Mouse (Mus musculus): ENCODE results near the gene Tcf3. TPM values are rescaled to one million over a fixed set of nuclear protein-coding genes. Genes with fewer than 3 reads are reported as not detected.
A peak's percentile ranks its signal among the peaks of the same experiment; 100 is the strongest.

Tcf3 gene
- 30.9 and 37.0 TPM in 2 replicates for polyA plus RNA-seq (2015; fragmentation: Nextera tagmentation; extraction: Ambion mirVana)

DNA sequence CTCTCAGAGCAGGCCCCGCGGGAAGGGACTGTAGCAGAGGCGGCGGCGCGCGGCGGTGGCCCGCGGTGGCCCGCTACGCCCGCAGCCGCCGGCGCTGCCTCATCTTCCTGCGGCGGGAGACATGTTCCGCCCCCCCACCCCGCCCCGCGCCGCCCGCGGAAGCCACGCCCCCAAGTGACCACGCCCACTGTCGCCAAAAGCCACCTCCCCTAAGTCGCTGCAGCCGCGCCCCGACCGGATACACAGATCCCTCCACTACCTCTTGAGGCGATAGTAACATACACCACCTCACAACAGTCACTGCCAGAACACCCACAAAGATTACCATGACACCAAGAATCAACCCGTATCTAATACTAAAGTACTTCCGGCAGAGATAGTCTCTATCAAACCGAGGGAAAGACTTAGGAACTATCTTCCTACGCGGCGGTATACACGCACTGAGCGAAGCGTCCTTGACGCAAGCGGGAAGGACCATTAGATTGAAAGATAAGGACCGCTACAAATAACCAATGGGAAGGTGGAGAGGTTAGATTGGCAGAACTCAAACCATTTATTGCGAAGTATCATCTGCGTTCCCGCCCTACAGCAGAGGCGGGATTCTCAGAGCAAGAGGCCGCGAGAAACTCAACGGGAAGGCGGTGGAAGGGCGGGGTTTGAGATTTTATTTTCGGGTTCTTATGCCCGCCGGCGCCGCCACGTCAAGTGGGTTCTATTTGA is at the start of gene Tcf3:
Gene Tcf3 (minus strand): TSS at position 135 of the 720 bp plus-strand sequence.
- under 1% methylated on average over 58 of the region's 61 CpGs for WGBS
- no peaks in the 10 kb centered on the region for H3K9me3 ChIP-seq (ENCODE audit: control insufficient read depth, low read length)
- DNase-seq (ENCODE audit: low spot score) (peak; percentile 95), ATAC-seq (ENCODE audit: low FRiP score, low TSS enrichment) (peak; percentile 92)
- H3K36me3 ChIP-seq (ENCODE audit: control insufficient read depth, insufficient read depth, low read length), result peaks cover 7% of the 10 kb centered on the region; the same call in 1 of the 2 replicates
- H3K4me2 ChIP-seq (replicated peaks; ENCODE audit: low read depth), result peak within 1 kb of the TSS; percentile 83
- peak within 1 kb of the TSS; percentile 84 for H3K27ac ChIP-seq (replicated peaks)
- no peaks in the 10 kb centered on the region for H3K27me3 ChIP-seq (ENCODE audit: control insufficient read depth, insufficient read depth, low read length)
- TF ChIP-seq EP300 (optimal IDR thresholded peaks at IDR 0.05) (peak; percentile 95), CTCF (IDR thresholded peaks at IDR 0.05; ENCODE audit: low read depth) (peak; percentile 20; the same call in 1 of the 2 replicates)
- H3K4me3 ChIP-seq (ENCODE audit: low read depth, low read length), result peak within 1 kb of the TSS; percentile 99
- peak within 1 kb of the TSS; percentile 95 for H3K9ac ChIP-seq (ENCODE audit: low read length)
- peaks cover 6% of the 10 kb centered on the region; the same call in 1 of the 2 replicates for H3K4me1 ChIP-seq (replicated peaks; ENCODE audit: control insufficient read depth, insufficient read depth)

DNA sequence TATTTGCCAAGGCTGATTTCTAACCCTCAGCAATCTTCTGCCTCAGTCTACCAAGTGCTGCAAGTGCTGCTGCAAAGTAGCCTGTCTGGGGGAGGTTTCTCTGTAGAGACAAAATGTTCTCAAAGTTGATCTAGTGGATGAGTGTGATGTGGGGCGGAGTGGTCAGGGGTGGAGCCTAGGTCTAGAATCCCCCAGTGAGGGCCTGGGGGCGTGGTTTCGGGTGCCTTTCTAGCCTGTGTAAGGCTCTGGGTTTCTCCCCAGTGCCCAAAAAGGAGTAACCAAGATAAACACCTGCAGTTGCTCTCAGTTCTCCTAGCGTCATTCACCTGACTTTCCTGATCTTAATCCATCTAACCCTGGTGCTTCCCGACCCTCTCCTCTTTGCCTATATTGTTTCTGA is 47.6 kb upstream of the Tcf3 start:
- Histone ChIP-seq H3K4me2 (replicated peaks; ENCODE audit: low read depth) (no peak overlapping the region), H3K4me3 (ENCODE audit: low read depth, low read length) (no peak overlapping the region), H3K9ac (ENCODE audit: low read length) (no peak overlapping the region), H3K27ac (replicated peaks) (no peak overlapping the region), H3K4me1 (replicated peaks; ENCODE audit: control insufficient read depth, insufficient read depth) (no peaks in the 10 kb centered on the region), H3K27me3 (ENCODE audit: control insufficient read depth, insufficient read depth, low read length) (peaks cover 3% of the 10 kb centered on the region; the same call in 1 of the 2 replicates), H3K36me3 (ENCODE audit: control insufficient read depth, insufficient read depth, low read length) (no peaks in the 10 kb centered on the region), H3K9me3 (ENCODE audit: control insufficient read depth, low read length) (no peaks in the 10 kb centered on the region)
- TF ChIP-seq CTCF (IDR thresholded peaks at IDR 0.05; ENCODE audit: low read depth) (no peak), EP300 (optimal IDR thresholded peaks at IDR 0.05) (no peak)
- DNase-seq (ENCODE audit: low spot score) (no peak), ATAC-seq (ENCODE audit: low FRiP score, low TSS enrichment) (no peak)
- 17% methylated on average over 5 of the region's 5 CpGs for WGBS

DNA sequence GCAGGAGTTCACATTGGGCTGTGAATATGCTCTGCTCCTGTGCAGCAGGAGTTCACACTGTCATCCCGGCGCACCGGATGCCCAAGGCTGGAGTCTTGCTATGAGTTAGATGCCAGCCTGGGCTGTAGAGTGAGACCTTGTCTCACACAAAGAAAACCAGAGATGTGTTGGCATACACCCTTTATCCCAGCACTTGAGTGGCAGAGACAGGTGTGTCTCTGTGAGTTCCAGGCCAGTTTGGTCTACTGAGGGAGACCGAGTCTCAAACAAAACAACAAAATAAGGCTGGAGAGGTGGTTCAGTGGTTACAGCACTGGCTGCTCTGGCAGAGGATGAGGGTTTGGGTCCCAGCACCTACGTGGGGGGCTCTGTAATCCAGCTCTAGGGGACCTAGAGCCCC is 45.1 kb upstream of the Tcf3 start:
- whole genome bisulfite sequencing, result 73% methylated on average over 5 of the region's 5 CpGs
- TF ChIP-seq CTCF (IDR thresholded peaks at IDR 0.05; ENCODE audit: low read depth) (no peak), EP300 (optimal IDR thresholded peaks at IDR 0.05) (no peak)
- Histone ChIP-seq H3K4me3 (ENCODE audit: low read depth, low read length) (no peak overlapping the region), H3K36me3 (ENCODE audit: control insufficient read depth, insufficient read depth, low read length) (no peaks in the 10 kb centered on the region), H3K27me3 (ENCODE audit: control insufficient read depth, insufficient read depth, low read length) (0 out of 2 replicates have a peak, but pooled peaks cover 1% of the 10 kb centered on the region), H3K9me3 (ENCODE audit: control insufficient read depth, low read length) (no peaks in the 10 kb centered on the region), H3K4me1 (replicated peaks; ENCODE audit: control insufficient read depth, insufficient read depth) (no peaks in the 10 kb centered on the region), H3K4me2 (replicated peaks; ENCODE audit: low read depth) (no peak overlapping the region), H3K27ac (replicated peaks) (no peak overlapping the region), H3K9ac (ENCODE audit: low read length) (no peak overlapping the region)
- DNase-seq (ENCODE audit: low spot score) (no peak), ATAC-seq (ENCODE audit: low FRiP score, low TSS enrichment) (no peak)

DNA sequence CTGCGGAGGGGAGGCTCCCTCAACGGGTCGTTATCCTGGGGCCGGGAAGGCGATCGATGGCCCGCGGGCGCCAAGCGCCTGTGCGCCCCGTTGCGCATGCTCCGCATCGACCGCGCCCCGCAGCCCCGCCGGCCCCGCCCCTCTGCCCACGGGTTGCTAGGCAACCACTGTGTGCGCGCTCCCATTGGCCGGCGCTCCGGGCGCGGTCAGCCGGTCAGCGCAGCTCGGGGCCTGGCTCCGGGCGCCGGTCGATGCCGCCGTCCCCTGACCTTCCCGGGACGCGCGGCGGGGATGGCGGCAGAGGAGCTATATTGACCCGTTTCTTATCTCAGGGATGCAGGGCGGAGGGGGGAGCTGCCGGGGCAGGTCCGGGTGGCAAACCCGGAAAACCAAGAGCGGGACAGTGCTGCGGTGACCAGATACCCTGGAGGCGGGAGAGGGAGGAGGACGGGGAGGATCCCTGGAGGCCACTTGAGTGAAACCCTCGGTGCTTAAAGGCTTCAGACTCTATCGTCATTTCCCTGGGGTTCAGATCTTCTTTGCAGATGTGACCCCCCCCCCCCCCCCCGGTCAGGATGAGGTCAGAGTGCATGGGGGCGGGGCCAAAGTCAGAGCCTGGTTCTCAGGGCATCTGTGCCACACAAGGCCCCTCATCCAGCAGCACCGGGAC is 42.0 kb upstream of the Tcf3 start:
- H3K4me3 ChIP-seq (ENCODE audit: low read depth, low read length), result peak overlapping the region; percentile 52
- H3K27ac ChIP-seq (replicated peaks), result peak overlapping the region; percentile 18; the same call in 1 of the 2 replicates
- DNase-seq (ENCODE audit: low spot score), result peak; percentile 89
- ATAC-seq (ENCODE audit: low FRiP score, low TSS enrichment), result peak; percentile 90
- H3K4me2 ChIP-seq (replicated peaks; ENCODE audit: low read depth), result peak overlapping the region; percentile 68
- no peaks in the 10 kb centered on the region for H3K9me3 ChIP-seq (ENCODE audit: control insufficient read depth, low read length)
- H3K9ac ChIP-seq (ENCODE audit: low read length), result peak overlapping the region; percentile 61
- TF ChIP-seq EP300 (optimal IDR thresholded peaks at IDR 0.05), result no peak
- TF ChIP-seq CTCF (IDR thresholded peaks at IDR 0.05; ENCODE audit: low read depth), result no peak
- no peaks in the 10 kb centered on the region for H3K36me3 ChIP-seq (ENCODE audit: control insufficient read depth, insufficient read depth, low read length)
- no peaks in the 10 kb centered on the region for H3K4me1 ChIP-seq (replicated peaks; ENCODE audit: control insufficient read depth, insufficient read depth)
- H3K27me3 ChIP-seq (ENCODE audit: control insufficient read depth, insufficient read depth, low read length), result no peaks in the 10 kb centered on the region; the same call in 1 of the 2 replicates
- WGBS, result 2% methylated on average over 52 of the region's 58 CpGs

DNA sequence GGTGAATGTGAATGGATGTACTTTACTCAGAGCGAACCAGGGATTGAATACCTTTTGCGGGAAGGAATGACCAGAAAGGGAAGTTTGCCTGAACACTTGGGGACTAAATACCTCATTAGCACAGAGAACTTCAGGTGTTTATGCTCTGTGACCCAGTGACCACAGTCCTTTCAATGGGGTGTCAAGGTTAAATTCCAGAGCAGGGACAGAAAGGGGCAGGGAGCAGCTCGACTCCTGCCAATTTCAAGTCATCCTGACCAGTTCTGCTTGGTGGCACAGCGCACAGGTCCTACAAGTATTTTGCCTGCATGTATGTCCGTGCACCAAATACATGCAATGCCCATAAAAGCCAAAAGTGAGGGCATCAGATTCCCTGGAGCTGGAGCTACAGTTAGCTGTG is 31.6 kb upstream of the Tcf3 start:
- Histone ChIP-seq H3K9me3 (ENCODE audit: control insufficient read depth, low read length) (no peaks in the 10 kb centered on the region), H3K4me1 (replicated peaks; ENCODE audit: control insufficient read depth, insufficient read depth) (no peaks in the 10 kb centered on the region), H3K9ac (ENCODE audit: low read length) (no peak overlapping the region), H3K4me3 (ENCODE audit: low read depth, low read length) (no peak overlapping the region), H3K27ac (replicated peaks) (no peak overlapping the region), H3K27me3 (ENCODE audit: control insufficient read depth, insufficient read depth, low read length) (no peaks in the 10 kb centered on the region), H3K4me2 (replicated peaks; ENCODE audit: low read depth) (no peak overlapping the region), H3K36me3 (ENCODE audit: control insufficient read depth, insufficient read depth, low read length) (no peaks in the 10 kb centered on the region)
- no peak for ATAC-seq (ENCODE audit: low FRiP score, low TSS enrichment)
- TF ChIP-seq CTCF (IDR thresholded peaks at IDR 0.05; ENCODE audit: low read depth), result no peak
- no peak for TF ChIP-seq EP300 (optimal IDR thresholded peaks at IDR 0.05)
- no peak for DNase-seq (ENCODE audit: low spot score)
- WGBS, result 63% methylated on average over 5 of the region's 5 CpGs
